Mouse (Mus musculus) kidney, adult 2 months (tissue): ENCODE results near the gene Zfp423.

Source experiments
- CTCF ChIP-seq: fragments of 200-500 bp; conservative IDR thresholded peaks from 2 replicates; pipeline ENCODE4 v1.5.1; 2011; ENCODE audit warnings: low read depth, mild to moderate bottlenecking, control low read depth, low read length, moderate library complexity, mixed read lengths; ENCODE audit not compliant: insufficient read depth, insufficient read length
- POLR2A ChIP-seq: fragments of 200-500 bp; IDR thresholded peaks from one replicate; pipeline ENCODE4 v1.6.1; 2011; ENCODE audit warnings: low read depth, low read length, control low read depth

DNA sequence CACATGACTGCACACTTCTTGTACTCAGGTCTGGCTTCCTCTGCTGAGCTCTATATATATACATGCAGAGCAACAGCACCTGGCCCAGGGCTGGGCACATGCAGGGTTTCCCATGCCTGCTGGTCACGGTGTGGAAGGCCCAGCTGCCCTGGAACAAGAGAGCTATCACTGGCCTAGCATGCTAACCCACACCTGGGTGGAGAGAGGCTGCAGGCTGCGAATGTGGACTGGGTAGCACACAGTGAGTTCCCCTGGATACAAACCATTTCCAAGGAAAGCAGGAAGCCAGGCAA, 295.2 kb downstream of the Zfp423 start:
- TF ChIP-seq CTCF (no peak), POLR2A (no peak)
